Mouse (Mus musculus) spleen, adult 2 months (tissue): ENCODE data around the gene Ccdc153.

Experiments
- CTCF ChIP-seq: fragments of 200-500 bp; IDR thresholded peaks from 2 replicates; pipeline ENCODE4 v1.5.1; 2011; ENCODE audit warnings: mild to moderate bottlenecking, inconsistent platforms; ENCODE audit not compliant: insufficient read depth, insufficient read length, insufficient replicate concordance; ENCODE audit errors: extremely low read depth
- POLR2A ChIP-seq: fragments of 200-500 bp; IDR thresholded peaks from 2 replicates; pipeline ENCODE4 v1.6.1; 2011; ENCODE audit warnings: low read depth, low read length, inconsistent platforms

DNA sequence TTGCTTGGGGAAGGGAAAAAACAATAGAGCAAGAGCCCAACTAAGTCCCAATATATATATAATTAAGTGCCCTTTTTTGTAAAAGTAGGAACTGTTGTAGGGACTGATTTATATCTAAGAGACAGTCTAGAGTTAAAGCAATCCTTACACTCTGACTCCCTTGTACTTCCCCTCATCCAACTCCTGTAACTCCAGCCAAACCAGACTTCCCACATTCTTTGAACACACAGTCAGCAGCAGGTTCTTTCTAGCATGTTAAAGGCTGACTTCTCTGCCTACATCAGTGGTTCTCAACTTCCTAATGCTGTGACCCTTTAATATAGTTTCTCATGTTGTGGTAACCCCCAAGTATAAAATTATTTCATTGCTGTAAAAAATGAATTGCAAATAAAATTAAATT lies 40.9 kb upstream of the Ccdc153 start:
- TF ChIP-seq CTCF, result no peak
- no peak for TF ChIP-seq POLR2A
